Mouse (Mus musculus) spleen, postnatal 4 days (tissue): Measurements from ENCODE around the gene Myg1.

Experiments
- DNase-seq, 2 experiments: peaks; one replicate each; pipeline ENCODE4 v3.0.0; 2022; ENCODE audit warnings: low spot score in 2 of 2

The Myg1 gene

DNA sequence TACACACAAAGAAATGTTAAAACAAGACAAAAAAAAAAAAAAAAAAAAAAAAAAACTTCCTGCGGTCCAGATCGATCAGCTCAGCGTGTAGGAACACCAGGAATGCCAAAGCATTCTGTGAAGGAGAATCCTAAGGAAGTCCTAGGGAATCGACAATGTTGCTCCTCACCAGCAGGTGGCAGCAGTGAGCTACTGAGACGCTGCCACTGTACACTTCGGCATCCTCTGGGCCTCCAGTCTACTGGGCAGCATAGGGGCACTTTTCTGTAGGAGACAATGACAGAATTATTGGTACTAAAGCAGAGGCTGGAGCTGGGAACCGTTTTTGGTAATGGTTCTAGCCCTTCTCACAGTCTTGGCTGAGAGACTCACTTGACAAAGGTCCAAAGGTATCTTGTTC is 50.1 kb downstream of the Myg1 start:
- peak; percentile 73 to 92 for DNase-seq

DNA sequence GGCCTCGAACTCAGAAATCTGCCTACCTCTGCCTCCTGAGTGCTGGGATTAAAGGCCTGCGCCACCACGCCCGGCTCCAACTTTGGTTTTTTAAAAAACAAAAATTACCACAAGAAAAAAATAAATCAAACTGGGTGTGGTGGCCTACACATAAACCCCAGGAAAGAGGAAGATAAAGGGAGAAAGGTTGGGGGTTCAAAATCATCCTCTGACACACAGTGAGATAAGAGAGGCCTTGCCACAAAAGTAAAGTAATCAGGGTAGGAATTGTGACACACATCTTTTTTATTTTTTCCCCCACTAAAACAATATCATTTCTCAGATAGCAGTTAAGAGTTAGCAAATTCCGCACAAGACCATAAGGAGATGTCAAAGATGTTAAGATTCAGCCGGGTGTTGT is 52.2 kb downstream of the Myg1 start:
- no peak for DNase-seq

DNA sequence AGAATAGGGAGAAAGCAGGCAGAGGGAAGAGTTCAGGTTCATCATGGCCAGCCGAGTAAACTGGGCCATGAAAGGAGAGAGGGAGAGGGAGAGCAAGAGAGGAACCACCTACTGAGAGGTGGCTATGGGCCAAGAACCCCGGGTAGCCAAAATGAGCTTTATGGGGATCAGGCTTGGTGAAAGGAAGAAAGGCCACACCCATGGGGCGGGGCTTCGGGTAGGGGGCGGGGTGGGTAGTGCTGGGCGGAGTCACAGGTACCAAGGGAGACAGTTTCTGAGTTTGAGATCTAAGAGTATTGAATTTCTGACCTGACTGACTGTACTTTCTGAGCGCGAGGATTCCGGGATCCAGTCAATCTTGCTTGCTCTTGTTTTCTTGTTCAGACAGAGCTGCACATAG is 55.1 kb downstream of the Myg1 start:
- peak in 1 of 2 experiments; percentile 65 for DNase-seq
